Mouse (Mus musculus) neural tube, embryonic 15.5 days (tissue): ENCODE results near the gene Carmil3. TPM values are rescaled to one million over a fixed set of nuclear protein-coding genes. Genes with fewer than 3 reads are reported as not detected.

ENCODE experiments used
- ATAC-seq: fragments of 200-750 bp; cut with Nextera tagmentation; 2 replicates; pipeline ENCODE4 v1.8.0; 2017; ENCODE audit warnings: mild to moderate bottlenecking, moderate TSS enrichment, moderate library complexity; ENCODE audit not compliant: low FRiP score
- H3K27ac ChIP-seq: fragments of 300-500 bp; sonication (generic); replicated peaks from 2 replicates; pipeline ENCODE4 v1.5.1; 2015; ENCODE audit warnings: mild to moderate bottlenecking, inconsistent platforms
- H3K27me3 ChIP-seq: fragments of 300-500 bp; sonication (generic); replicated peaks from 2 replicates; pipeline ENCODE4 v1.6.1; 2015; ENCODE audit warnings: inconsistent platforms
- H3K36me3 ChIP-seq: fragments of 300-500 bp; sonication (generic); 2 replicates; pipeline ENCODE4 v1.6.1; 2015; ENCODE audit warnings: inconsistent platforms
- H3K4me1 ChIP-seq: fragments of 300-500 bp; sonication (generic); 2 replicates; pipeline ENCODE4 v1.6.1; 2015; ENCODE audit warnings: inconsistent platforms
- H3K4me2 ChIP-seq: fragments of 300-500 bp; sonication (generic); 2 replicates; pipeline ENCODE4 v1.6.1; 2015; ENCODE audit warnings: inconsistent platforms, mild to moderate bottlenecking, moderate library complexity
- H3K4me3 ChIP-seq: fragments of 300-500 bp; sonication (generic); replicated peaks from 2 replicates; pipeline ENCODE4 v1.5.1; 2015; ENCODE audit warnings: mild to moderate bottlenecking, inconsistent platforms
- H3K9ac ChIP-seq: fragments of 300-500 bp; sonication (generic); replicated peaks from 2 replicates; pipeline ENCODE4 v1.6.1; 2015; ENCODE audit warnings: mild to moderate bottlenecking, inconsistent platforms
- H3K9me3 ChIP-seq: fragments of 300-500 bp; sonication (generic); replicated peaks from 2 replicates; pipeline ENCODE4 v1.6.1; 2016; ENCODE audit warnings: inconsistent platforms
- WGBS: fragments of 180-500 bp; shearing (Covaris S2); methylation state at CpG from one replicate; pipeline ENCODE4 v1.1.7; 2015; ENCODE audit warnings: mixed read lengths; 5-methylcytosine and 5-hydroxymethylcytosine counted together
- polyA plus RNA-seq: library from polyadenylated mRNA; unstranded; fragments of >200 nt; fragmentation: Nextera tagmentation; extraction: Ambion mirVana; gene quantifications from 2 replicates; pipeline ENCODE4 v1.2.1, GENCODE M21; 2015

Gene Carmil3
- polyA plus RNA-seq, 1 experiment from 2014 or later, result 25.1 TPM

DNA sequence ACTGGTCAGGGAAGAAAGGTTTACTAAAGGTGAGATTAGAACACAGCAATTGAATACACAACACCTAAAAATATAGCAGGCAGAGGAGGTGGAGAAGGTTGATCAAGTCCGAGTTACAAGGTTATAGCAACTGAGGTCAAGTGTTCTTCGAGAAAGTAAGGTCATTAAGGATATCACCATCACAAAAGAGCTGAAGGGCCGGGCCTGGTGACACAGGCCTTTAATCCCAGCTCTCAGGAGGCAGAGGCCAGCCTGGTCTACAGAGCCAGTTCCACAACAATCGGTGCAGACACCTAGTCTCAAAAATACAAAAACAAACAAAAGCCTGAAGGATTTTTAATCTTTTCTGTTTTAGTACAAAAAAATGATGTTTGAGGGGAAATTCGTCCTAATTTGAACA lies 60.9 kb downstream of the Carmil3 start:
- peaks cover 24% of the 10 kb centered on the region for H3K36me3 ChIP-seq
- no peak overlapping the region for H3K4me3 ChIP-seq
- H3K9ac ChIP-seq, result no peak overlapping the region
- H3K4me2 ChIP-seq, result no peak overlapping the region
- 58% methylated on average over 5 of the region's 5 CpGs for WGBS
- no peaks in the 10 kb centered on the region for H3K4me1 ChIP-seq
- H3K27ac ChIP-seq, result no peak overlapping the region
- no peaks in the 10 kb centered on the region for H3K27me3 ChIP-seq
- H3K9me3 ChIP-seq, result no peaks in the 10 kb centered on the region
- no peak for ATAC-seq

DNA sequence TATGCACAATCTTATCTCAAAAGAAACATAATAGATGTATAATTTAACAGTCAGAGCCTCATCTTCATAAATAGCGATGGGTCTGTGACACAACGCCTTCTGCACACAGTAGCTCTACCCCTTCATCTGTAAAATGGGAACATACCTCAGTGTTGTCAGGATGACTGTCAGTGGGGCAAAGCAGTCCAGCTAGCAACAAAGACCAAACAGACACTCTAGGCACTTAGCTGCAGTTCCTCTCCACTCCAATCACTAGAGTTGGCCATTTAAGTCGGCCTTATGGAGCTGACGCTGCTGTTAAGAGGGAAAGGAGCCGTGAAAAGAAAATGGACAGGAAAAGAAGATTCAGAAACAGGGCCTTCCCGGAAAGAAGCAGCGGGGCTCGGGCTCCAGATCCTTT lies 61.3 kb downstream of the Carmil3 start:
- H3K4me2 ChIP-seq, result no peak overlapping the region
- H3K36me3 ChIP-seq, result peaks cover 24% of the 10 kb centered on the region
- WGBS, result 96% methylated on average over 8 of the region's 8 CpGs
- H3K27me3 ChIP-seq, result no peaks in the 10 kb centered on the region
- H3K9me3 ChIP-seq, result no peaks in the 10 kb centered on the region
- no peak for ATAC-seq
- H3K4me3 ChIP-seq, result no peak overlapping the region
- H3K9ac ChIP-seq, result no peak overlapping the region
- no peaks in the 10 kb centered on the region for H3K4me1 ChIP-seq
- no peak overlapping the region for H3K27ac ChIP-seq

DNA sequence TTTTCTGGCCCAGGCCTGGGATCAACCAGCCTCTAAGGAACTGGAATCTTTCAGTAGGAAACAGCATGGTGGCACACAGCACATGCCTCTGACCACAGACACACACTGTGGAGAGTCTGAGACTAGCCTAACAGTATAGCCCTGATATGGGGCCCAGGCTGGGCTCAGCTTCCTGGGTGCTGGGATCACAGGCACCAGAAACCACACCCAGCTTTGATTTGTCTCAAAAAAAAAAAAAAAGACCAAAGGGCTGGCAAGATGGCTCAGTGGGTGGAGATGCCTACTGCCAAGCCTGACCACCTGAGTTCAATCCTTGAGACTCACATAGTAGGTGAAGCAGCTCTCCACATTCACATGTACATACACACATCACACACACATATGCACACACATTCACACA lies 64.2 kb downstream of the Carmil3 start:
- no peak overlapping the region for H3K27ac ChIP-seq
- H3K9ac ChIP-seq, result no peak overlapping the region
- no peaks in the 10 kb centered on the region; the same call in 1 of the 2 replicates for H3K36me3 ChIP-seq
- no peaks in the 10 kb centered on the region for H3K9me3 ChIP-seq
- H3K4me3 ChIP-seq, result no peak overlapping the region
- no peak overlapping the region for H3K4me2 ChIP-seq
- no peaks in the 10 kb centered on the region for H3K27me3 ChIP-seq
- peaks cover 3% of the 10 kb centered on the region for H3K4me1 ChIP-seq
- ATAC-seq, result no peak

DNA sequence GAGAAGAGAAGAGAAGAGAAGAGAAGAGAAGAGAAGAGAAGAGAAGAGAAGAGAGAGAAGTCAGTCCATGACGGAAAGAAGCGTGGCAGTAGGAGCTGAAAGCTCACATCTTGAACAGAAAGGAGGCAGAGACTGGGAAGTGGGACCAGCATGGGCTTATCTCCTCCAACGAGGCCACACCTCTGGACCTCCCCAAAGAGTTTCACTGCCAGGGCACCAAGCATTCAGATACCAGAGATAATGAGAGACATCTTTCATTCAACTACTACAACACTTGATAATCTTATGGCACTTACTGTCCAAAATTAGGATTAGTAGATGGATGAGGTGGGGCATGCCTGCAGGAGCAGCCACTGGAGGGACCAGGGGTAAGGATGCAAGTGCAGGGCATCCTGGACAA lies 65.3 kb downstream of the Carmil3 start:
- ATAC-seq, result no peak
- H3K9ac ChIP-seq, result no peak overlapping the region
- H3K9me3 ChIP-seq, result no peaks in the 10 kb centered on the region
- H3K27me3 ChIP-seq, result no peaks in the 10 kb centered on the region
- H3K4me1 ChIP-seq, result peaks cover 3% of the 10 kb centered on the region
- H3K4me2 ChIP-seq, result no peak overlapping the region
- no peaks in the 10 kb centered on the region for H3K36me3 ChIP-seq
- H3K4me3 ChIP-seq, result no peak overlapping the region
- H3K27ac ChIP-seq, result no peak overlapping the region
- 89% methylated on average over 3 of the region's 3 CpGs for WGBS

DNA sequence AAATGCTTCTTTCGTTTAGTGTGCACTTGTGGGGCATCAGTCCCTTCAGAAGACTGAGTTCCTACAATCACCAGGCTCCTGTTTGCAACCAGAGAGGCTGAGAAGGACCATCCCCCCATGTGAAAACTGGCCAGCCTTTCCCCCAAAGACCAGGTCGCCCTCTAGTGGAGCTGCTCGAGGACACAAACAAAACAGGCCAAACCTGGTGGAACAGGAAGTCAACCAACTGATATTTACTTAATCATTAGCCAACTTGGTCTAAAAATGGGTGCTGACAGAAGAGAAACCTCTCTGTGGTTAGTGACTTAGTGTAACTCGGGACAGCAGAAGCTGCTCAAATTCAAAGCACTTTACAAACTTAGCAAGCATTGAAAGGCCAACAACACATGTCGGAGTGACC lies 66.6 kb downstream of the Carmil3 start:
- ATAC-seq, result no peak
- WGBS, result 28% methylated on average over 5 of the region's 5 CpGs

DNA sequence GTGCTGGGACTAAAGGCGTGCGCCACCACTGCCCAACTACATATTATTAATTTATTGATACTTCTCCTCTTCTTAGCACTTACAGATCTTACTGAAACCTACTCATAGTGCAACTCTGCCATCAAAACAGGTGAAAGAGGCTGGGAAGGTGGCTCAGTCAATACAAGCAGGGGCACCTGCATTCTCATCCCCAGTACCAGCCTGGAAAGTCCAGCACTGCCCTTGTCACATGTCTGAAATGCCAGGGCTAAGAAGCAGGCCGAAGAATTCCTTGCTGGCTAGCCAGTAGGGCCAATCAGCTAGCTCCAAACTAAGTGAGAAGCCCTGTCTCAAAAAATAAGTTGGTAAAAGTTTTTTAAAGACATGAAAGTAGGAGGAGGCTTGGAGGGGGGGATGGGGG lies 67.1 kb downstream of the Carmil3 start:
- no peaks in the 10 kb centered on the region for H3K9me3 ChIP-seq
- ATAC-seq, result no peak
- H3K4me2 ChIP-seq, result no peak overlapping the region
- no peaks in the 10 kb centered on the region for H3K27me3 ChIP-seq
- no peak overlapping the region for H3K4me3 ChIP-seq
- H3K27ac ChIP-seq, result no peak overlapping the region
- WGBS, result 92% methylated on average over 3 of the region's 3 CpGs
- H3K36me3 ChIP-seq, result no peaks in the 10 kb centered on the region
- H3K9ac ChIP-seq, result no peak overlapping the region
- peaks cover 21% of the 10 kb centered on the region for H3K4me1 ChIP-seq

More for the DNA sequence above, 66.6 kb downstream of the Carmil3 start:
- Histone ChIP-seq H3K36me3 (no peaks in the 10 kb centered on the region), H3K4me3 (no peak overlapping the region), H3K9ac (no peak overlapping the region), H3K4me1 (peaks cover 15% of the 10 kb centered on the region), H3K9me3 (no peaks in the 10 kb centered on the region), H3K27me3 (no peaks in the 10 kb centered on the region), H3K27ac (no peak overlapping the region), H3K4me2 (no peak overlapping the region)

Other genes starting within 250 kb of the Carmil3 start
- 21.5 and 32.8 TPM in 2 replicates for gene Dhrs4, start 11.9 kb upstream of the Carmil3 start, polyA plus RNA-seq
- gene Cpne6, start 19.8 kb downstream of the Carmil3 start, polyA plus RNA-seq, result 17.8 and 20.0 TPM in 2 replicates
- gene Nrl, start 34.3 kb downstream of the Carmil3 start, polyA plus RNA-seq, result 0.13 and 0.26 TPM in 2 replicates
- 30.5 and 30.9 TPM in 2 replicates for gene Pck2, start 49.6 kb downstream of the Carmil3 start, polyA plus RNA-seq
- gene Dcaf11, start 69.4 kb downstream of the Carmil3 start, polyA plus RNA-seq, result 98.9 and 102 TPM in 2 replicates
- 0.46 and 0.75 TPM in 2 replicates for gene A730061H03Rik, start 69.8 kb downstream of the Carmil3 start, polyA plus RNA-seq
- 1.6 and 2.0 TPM in 2 replicates for gene Fitm1, start 85.0 kb downstream of the Carmil3 start, polyA plus RNA-seq
- gene Psme1, start 87.5 kb downstream of the Carmil3 start, polyA plus RNA-seq, result 214 and 228 TPM in 2 replicates
- 49.3 and 56.2 TPM in 2 replicates for gene Emc9, start 94.7 kb downstream of the Carmil3 start, polyA plus RNA-seq
- 186 and 246 TPM in 2 replicates for gene Psme2, start 100.5 kb downstream of the Carmil3 start, polyA plus RNA-seq
- 20.4 and 22.0 TPM in 2 replicates for gene Rnf31, start 101.1 kb downstream of the Carmil3 start, polyA plus RNA-seq
- 10.4 and 13.2 TPM in 2 replicates for gene Irf9, start 112.9 kb downstream of the Carmil3 start, polyA plus RNA-seq
- gene Rec8, start 127.4 kb downstream of the Carmil3 start, polyA plus RNA-seq, result 15.1 and 16.6 TPM in 2 replicates
- gene Ipo4, start 145.3 kb downstream of the Carmil3 start, polyA plus RNA-seq, result 110 and 121 TPM in 2 replicates
- gene Gm49378, start 147.2 kb downstream of the Carmil3 start, polyA plus RNA-seq, result 0.77 and 1.7 TPM in 2 replicates
- 62.6 and 72.5 TPM in 2 replicates for gene Tm9sf1, start 153.2 kb downstream of the Carmil3 start, polyA plus RNA-seq
- 0.31 and 0.32 TPM in 2 replicates for gene Tssk4, start 159.5 kb downstream of the Carmil3 start, polyA plus RNA-seq
- 76.0 and 79.8 TPM in 2 replicates for gene Mdp1, start 169.9 kb downstream of the Carmil3 start, polyA plus RNA-seq
- gene Gmpr2, start 181.3 kb downstream of the Carmil3 start, polyA plus RNA-seq, result 50.2 and 50.8 TPM in 2 replicates
- gene Nedd8, start 181.5 kb downstream of the Carmil3 start, polyA plus RNA-seq, result 590 and 594 TPM in 2 replicates
- gene Tinf2, start 191.2 kb downstream of the Carmil3 start, polyA plus RNA-seq, result 24.9 and 28.3 TPM in 2 replicates
- 0.31 and 0.96 TPM in 2 replicates for gene Tgm1, start 223.3 kb downstream of the Carmil3 start, polyA plus RNA-seq
- 56.7 and 65.1 TPM in 2 replicates for gene Rabggta, start 231.6 kb downstream of the Carmil3 start, polyA plus RNA-seq